Mouse (Mus musculus): ENCODE data around the gene Smurf1. TPM values are rescaled to one million over a fixed set of nuclear protein-coding genes. Genes with fewer than 3 reads are reported as not detected.

Smurf1 gene
- polyA plus RNA-seq, 1 experiment: 33.6 TPM

- DNase-seq: no peak
- no peak overlapping the region for H3K27ac ChIP-seq (ENCODE audit: control insufficient read depth, insufficient read depth, low read length)
- WGBS: 93% methylated on average over 11 of the region's 11 CpGs
- H3K4me1 ChIP-seq (replicated peaks; ENCODE audit: control insufficient read depth, insufficient read depth, low read length): 0 out of 2 replicates have a peak, but pooled peaks cover 4% of the 10 kb centered on the region
- no peaks in the 10 kb centered on the region for H3K27me3 ChIP-seq (ENCODE audit: control insufficient read depth, insufficient read depth, low read length)
- no peaks in the 10 kb centered on the region for H3K36me3 ChIP-seq (ENCODE audit: control insufficient read depth, insufficient read depth, low read length)
- TF ChIP-seq CTCF (IDR thresholded peaks at IDR 0.05; ENCODE audit: borderline replicate concordance, control insufficient read depth, extremely low read depth, insufficient read depth, low read length, poor library complexity) (no peak), POLR2A (IDR thresholded peaks at IDR 0.05; ENCODE audit: control insufficient read depth, extremely low read depth, insufficient read depth, low read length, poor library complexity) (no peak)
- no peak overlapping the region for H3K4me3 ChIP-seq (ENCODE audit: control insufficient read depth, insufficient read depth, low read length)
Observed at GRCm38 (mm10) chr5:144948422-144948821, 17.2 kb downstream of the Smurf1 start.

- TF ChIP-seq CTCF (IDR thresholded peaks at IDR 0.05; ENCODE audit: borderline replicate concordance, control insufficient read depth, extremely low read depth, insufficient read depth, low read length, poor library complexity) (no peak), POLR2A (IDR thresholded peaks at IDR 0.05; ENCODE audit: control insufficient read depth, extremely low read depth, insufficient read depth, low read length, poor library complexity) (no peak)
- Histone ChIP-seq H3K4me3 (ENCODE audit: control insufficient read depth, insufficient read depth, low read length) (no peak overlapping the region), H3K4me1 (replicated peaks; ENCODE audit: control insufficient read depth, insufficient read depth, low read length) (0 out of 2 replicates have a peak, but pooled peaks cover 4% of the 10 kb centered on the region), H3K36me3 (ENCODE audit: control insufficient read depth, insufficient read depth, low read length) (no peaks in the 10 kb centered on the region), H3K27me3 (ENCODE audit: control insufficient read depth, insufficient read depth, low read length) (no peaks in the 10 kb centered on the region), H3K27ac (ENCODE audit: control insufficient read depth, insufficient read depth, low read length) (no peak overlapping the region)
- 97% methylated on average over 1 of the region's 1 CpGs for WGBS
- no peak for DNase-seq
Observed at GRCm38 (mm10) chr5:144948002-144948401, 17.6 kb downstream of the Smurf1 start.

GRCm38 (mm10) chr5:144946032-144946431 lies 19.6 kb downstream of the Smurf1 start:
- no peak for DNase-seq
- 88% methylated on average over 4 of the region's 4 CpGs for WGBS
- no peaks in the 10 kb centered on the region for H3K36me3 ChIP-seq (ENCODE audit: control insufficient read depth, insufficient read depth, low read length)
- no peak overlapping the region for H3K27ac ChIP-seq (ENCODE audit: control insufficient read depth, insufficient read depth, low read length)
- 0 out of 2 replicates have a peak, but pooled peaks cover 4% of the 10 kb centered on the region for H3K4me1 ChIP-seq (replicated peaks; ENCODE audit: control insufficient read depth, insufficient read depth, low read length)
- no peak overlapping the region for H3K4me3 ChIP-seq (ENCODE audit: control insufficient read depth, insufficient read depth, low read length)
- no peak for TF ChIP-seq CTCF (IDR thresholded peaks at IDR 0.05; ENCODE audit: borderline replicate concordance, control insufficient read depth, extremely low read depth, insufficient read depth, low read length, poor library complexity)
- no peak for TF ChIP-seq POLR2A (IDR thresholded peaks at IDR 0.05; ENCODE audit: control insufficient read depth, extremely low read depth, insufficient read depth, low read length, poor library complexity)
- no peaks in the 10 kb centered on the region for H3K27me3 ChIP-seq (ENCODE audit: control insufficient read depth, insufficient read depth, low read length)

GRCm38 (mm10) chr5:144944932-144945331 lies 20.7 kb downstream of the Smurf1 start:
- TF ChIP-seq CTCF (IDR thresholded peaks at IDR 0.05; ENCODE audit: borderline replicate concordance, control insufficient read depth, extremely low read depth, insufficient read depth, low read length, poor library complexity): no peak
- no peak for TF ChIP-seq POLR2A (IDR thresholded peaks at IDR 0.05; ENCODE audit: control insufficient read depth, extremely low read depth, insufficient read depth, low read length, poor library complexity)
- H3K27me3 ChIP-seq (ENCODE audit: control insufficient read depth, insufficient read depth, low read length): no peaks in the 10 kb centered on the region
- H3K36me3 ChIP-seq (ENCODE audit: control insufficient read depth, insufficient read depth, low read length): no peaks in the 10 kb centered on the region
- no peak overlapping the region for H3K27ac ChIP-seq (ENCODE audit: control insufficient read depth, insufficient read depth, low read length)
- no peak for DNase-seq
- 91% methylated on average over 7 of the region's 7 CpGs for WGBS
- H3K4me3 ChIP-seq (ENCODE audit: control insufficient read depth, insufficient read depth, low read length): no peak overlapping the region
- H3K4me1 ChIP-seq (replicated peaks; ENCODE audit: control insufficient read depth, insufficient read depth, low read length): 0 out of 2 replicates have a peak, but pooled peaks cover 4% of the 10 kb centered on the region

- no peaks in the 10 kb centered on the region for H3K27me3 ChIP-seq (ENCODE audit: control insufficient read depth, insufficient read depth, low read length)
- H3K36me3 ChIP-seq (ENCODE audit: control insufficient read depth, insufficient read depth, low read length): no peaks in the 10 kb centered on the region
- no peak overlapping the region for H3K4me3 ChIP-seq (ENCODE audit: control insufficient read depth, insufficient read depth, low read length)
- WGBS: 87% methylated on average over 4 of the region's 4 CpGs
- no peak overlapping the region for H3K27ac ChIP-seq (ENCODE audit: control insufficient read depth, insufficient read depth, low read length)
- 0 out of 2 replicates have a peak, but pooled peaks cover 4% of the 10 kb centered on the region for H3K4me1 ChIP-seq (replicated peaks; ENCODE audit: control insufficient read depth, insufficient read depth, low read length)
- no peak for DNase-seq
- TF ChIP-seq POLR2A (IDR thresholded peaks at IDR 0.05; ENCODE audit: control insufficient read depth, extremely low read depth, insufficient read depth, low read length, poor library complexity): no peak
- TF ChIP-seq CTCF (IDR thresholded peaks at IDR 0.05; ENCODE audit: borderline replicate concordance, control insufficient read depth, extremely low read depth, insufficient read depth, low read length, poor library complexity): no peak
Observed at GRCm38 (mm10) chr5:144944370-144944769, 21.3 kb downstream of the Smurf1 start.

- WGBS: 93% methylated on average over 6 of the region's 6 CpGs
Observed at GRCm38 (mm10) chr5:144943346-144943745, 22.3 kb downstream of the Smurf1 start.

GRCm38 (mm10) chr5:144942431-144942830 lies 23.2 kb downstream of the Smurf1 start:
- Histone ChIP-seq H3K4me1 (replicated peaks; ENCODE audit: control insufficient read depth, insufficient read depth, low read length) (peaks cover 7% of the 10 kb centered on the region), H3K27ac (ENCODE audit: control insufficient read depth, insufficient read depth, low read length) (no peak overlapping the region), H3K4me3 (ENCODE audit: control insufficient read depth, insufficient read depth, low read length) (no peak overlapping the region), H3K27me3 (ENCODE audit: control insufficient read depth, insufficient read depth, low read length) (no peaks in the 10 kb centered on the region), H3K36me3 (ENCODE audit: control insufficient read depth, insufficient read depth, low read length) (no peaks in the 10 kb centered on the region)
- TF ChIP-seq POLR2A (IDR thresholded peaks at IDR 0.05; ENCODE audit: control insufficient read depth, extremely low read depth, insufficient read depth, low read length, poor library complexity) (no peak), CTCF (IDR thresholded peaks at IDR 0.05; ENCODE audit: borderline replicate concordance, control insufficient read depth, extremely low read depth, insufficient read depth, low read length, poor library complexity) (no peak)
- DNase-seq: no peak
- WGBS: 88% methylated on average over 9 of the region's 9 CpGs

More at GRCm38 (mm10) chr5:144943346-144943745, 22.3 kb downstream of the Smurf1 start:
- Histone ChIP-seq H3K27ac (ENCODE audit: control insufficient read depth, insufficient read depth, low read length) (no peak overlapping the region), H3K4me3 (ENCODE audit: control insufficient read depth, insufficient read depth, low read length) (no peak overlapping the region), H3K36me3 (ENCODE audit: control insufficient read depth, insufficient read depth, low read length) (no peaks in the 10 kb centered on the region), H3K27me3 (ENCODE audit: control insufficient read depth, insufficient read depth, low read length) (no peaks in the 10 kb centered on the region), H3K4me1 (replicated peaks; ENCODE audit: control insufficient read depth, insufficient read depth, low read length) (0 out of 2 replicates have a peak, but pooled peaks cover 4% of the 10 kb centered on the region)
- DNase-seq: no peak
- TF ChIP-seq POLR2A (IDR thresholded peaks at IDR 0.05; ENCODE audit: control insufficient read depth, extremely low read depth, insufficient read depth, low read length, poor library complexity): no peak
- no peak for TF ChIP-seq CTCF (IDR thresholded peaks at IDR 0.05; ENCODE audit: borderline replicate concordance, control insufficient read depth, extremely low read depth, insufficient read depth, low read length, poor library complexity)

All from thymus, adult 2 months (tissue).